Mouse (Mus musculus) hindbrain, embryonic 14.5 days (tissue): ENCODE measurements around the gene Pi4k2b. TPM values are rescaled to one million over a fixed set of nuclear protein-coding genes. Genes with fewer than 3 reads are reported as not detected.

ENCODE experiments used
- polyA plus RNA-seq: library from polyadenylated mRNA; unstranded; fragments of >200 nt; fragmentation: Nextera tagmentation; extraction: Ambion mirVana; gene quantifications from 2 replicates; pipeline ENCODE4 v1.2.1, GENCODE M21; 2014

The Pi4k2b gene
- polyA plus RNA-seq, 1 experiment from 2014 or later = 7.4 TPM

Other genes with a start within 250 kb of the Pi4k2b start
- 6.5 and 6.9 TPM in 2 replicates for gene Lgi2, start 175.1 kb upstream of the Pi4k2b start, polyA plus RNA-seq
- gene Sepsecs, start 71.9 kb upstream of the Pi4k2b start, polyA plus RNA-seq = 7.5 and 7.7 TPM in 2 replicates
- gene Zcchc4, start 33.8 kb downstream of the Pi4k2b start, polyA plus RNA-seq = 9.3 and 11.0 TPM in 2 replicates
- gene Anapc4, start 92.4 kb downstream of the Pi4k2b start, polyA plus RNA-seq = 116 and 117 TPM in 2 replicates